Mouse (Mus musculus) heart, postnatal 0 days (tissue): ENCODE data around the gene Cldn18.

Experiments
- CTCF ChIP-seq: IDR thresholded peaks from 2 replicates; pipeline ENCODE4 v1.5.1; 2016; ENCODE audit warnings: antibody characterized with exemption, control low read depth, low read depth
- EP300 ChIP-seq: IDR thresholded peaks from 2 replicates; pipeline ENCODE4 v1.6.1; 2016; ENCODE audit warnings: antibody characterized with exemption, low read depth

- TF ChIP-seq CTCF (no peak), EP300 (no peak)
These were observed 56.3 kb downstream of the Cldn18 start for GRCm38 (mm10) chr9:99660756-99661155.
